Mouse (Mus musculus) neural tube, embryonic 13.5 days (tissue): ENCODE results near the gene Elk3. TPM values are rescaled to one million over a fixed set of nuclear protein-coding genes. Genes with fewer than 3 reads are reported as not detected.
A peak's percentile ranks its signal among the peaks of the same experiment; 100 is the strongest.

Experiments used
- ATAC-seq: fragments of 200-750 bp; cut with Nextera tagmentation; 2 replicates; pipeline ENCODE4 v1.8.0; 2017; ENCODE audit warnings: low read depth, mild to moderate bottlenecking, moderate TSS enrichment, moderate library complexity
- H3K27ac ChIP-seq: fragments of 300-500 bp; sonication (generic); replicated peaks from 2 replicates; pipeline ENCODE4 v1.5.1; 2015; ENCODE audit warnings: moderate library complexity, mild to moderate bottlenecking, inconsistent platforms
- H3K27me3 ChIP-seq: fragments of 300-500 bp; sonication (generic); 2 replicates; pipeline ENCODE4 v1.6.1; 2015; ENCODE audit warnings: mild to moderate bottlenecking, inconsistent platforms
- H3K36me3 ChIP-seq: fragments of 300-500 bp; sonication (generic); 2 replicates; pipeline ENCODE4 v1.6.1; 2015; ENCODE audit warnings: mild to moderate bottlenecking, inconsistent platforms
- H3K4me1 ChIP-seq: fragments of 300-500 bp; sonication (generic); replicated peaks from 2 replicates; pipeline ENCODE4 v1.6.1; 2015; ENCODE audit warnings: inconsistent platforms
- H3K4me2 ChIP-seq: fragments of 300-500 bp; sonication (generic); 2 replicates; pipeline ENCODE4 v1.6.1; 2015; ENCODE audit warnings: inconsistent platforms, mild to moderate bottlenecking, moderate library complexity
- H3K4me3 ChIP-seq: fragments of 300-500 bp; sonication (generic); 2 replicates; pipeline ENCODE4 v1.5.1; 2015; ENCODE audit warnings: mild to moderate bottlenecking, inconsistent platforms
- H3K9ac ChIP-seq: fragments of 300-500 bp; sonication (generic); 2 replicates; pipeline ENCODE4 v1.6.1; 2015; ENCODE audit warnings: moderate library complexity, mild to moderate bottlenecking, inconsistent platforms
- H3K9me3 ChIP-seq: fragments of 300-500 bp; sonication (generic); 2 replicates; pipeline ENCODE4 v1.6.1; 2016; ENCODE audit warnings: inconsistent platforms
- WGBS: fragments of 180-500 bp; shearing (Covaris S2); methylation state at CpG from one replicate; pipeline ENCODE4 v1.1.7; 2015; 5-methylcytosine and 5-hydroxymethylcytosine counted together
- polyA plus RNA-seq: library from polyadenylated mRNA; unstranded; fragments of >200 nt; fragmentation: Nextera tagmentation; extraction: Ambion mirVana; gene quantifications from 2 replicates; pipeline ENCODE4 v1.2.1, GENCODE M21; 2015

Gene Elk3
- polyA plus RNA-seq, 1 experiment from 2014 or later, result 15.1 TPM

GRCm38 (mm10) chr10:93261132-93261980, 49.6 kb downstream of the Elk3 start:
- 0 out of 2 replicates have a peak, but pooled peaks cover 4% of the 10 kb centered on the region for H3K36me3 ChIP-seq
- H3K4me1 ChIP-seq, result peaks cover 53% of the 10 kb centered on the region
- no peaks in the 10 kb centered on the region for H3K27me3 ChIP-seq
- peak overlapping the region; percentile 47 for H3K4me2 ChIP-seq
- 0 out of 2 replicates have a peak overlapping the region, but pooled peaks have one; percentile 4 for H3K4me3 ChIP-seq
- peak overlapping the region; percentile 69 for H3K27ac ChIP-seq
- peak; percentile 59 for ATAC-seq
- peak overlapping the region; percentile 38; the same call in 1 of the 2 replicates for H3K9ac ChIP-seq
- WGBS, result 29% methylated on average over 16 of the region's 16 CpGs
- H3K9me3 ChIP-seq, result no peaks in the 10 kb centered on the region

GRCm38 (mm10) chr10:93259826-93260225, 51.1 kb downstream of the Elk3 start:
- Histone ChIP-seq H3K27me3 (no peaks in the 10 kb centered on the region), H3K4me2 (no peak overlapping the region), H3K36me3 (no peaks in the 10 kb centered on the region), H3K4me3 (no peak overlapping the region), H3K27ac (no peak overlapping the region), H3K9ac (no peak overlapping the region), H3K9me3 (no peaks in the 10 kb centered on the region), H3K4me1 (peaks cover 61% of the 10 kb centered on the region)
- no peak for ATAC-seq
- WGBS, result 73% methylated on average over 5 of the region's 5 CpGs

- 0 out of 2 replicates have a peak overlapping the region, but pooled peaks have one; percentile 14 for H3K9ac ChIP-seq
- H3K27me3 ChIP-seq, result no peaks in the 10 kb centered on the region
- peaks cover 6% of the 10 kb centered on the region; the same call in 1 of the 2 replicates for H3K36me3 ChIP-seq
- no peak overlapping the region for H3K4me3 ChIP-seq
- 0 out of 2 replicates have a peak overlapping the region, but pooled peaks have one; percentile 21 for H3K4me2 ChIP-seq
- WGBS, result 17% methylated on average over 13 of the region's 13 CpGs
- peak overlapping the region; percentile 62 for H3K27ac ChIP-seq
- peak; percentile 37; the same call in 1 of the 2 replicates for ATAC-seq
- no peaks in the 10 kb centered on the region for H3K9me3 ChIP-seq
- H3K4me1 ChIP-seq, result peaks cover 45% of the 10 kb centered on the region
Measured at GRCm38 (mm10) chr10:93255294-93255693, 55.6 kb downstream of the Elk3 start.

DNA sequence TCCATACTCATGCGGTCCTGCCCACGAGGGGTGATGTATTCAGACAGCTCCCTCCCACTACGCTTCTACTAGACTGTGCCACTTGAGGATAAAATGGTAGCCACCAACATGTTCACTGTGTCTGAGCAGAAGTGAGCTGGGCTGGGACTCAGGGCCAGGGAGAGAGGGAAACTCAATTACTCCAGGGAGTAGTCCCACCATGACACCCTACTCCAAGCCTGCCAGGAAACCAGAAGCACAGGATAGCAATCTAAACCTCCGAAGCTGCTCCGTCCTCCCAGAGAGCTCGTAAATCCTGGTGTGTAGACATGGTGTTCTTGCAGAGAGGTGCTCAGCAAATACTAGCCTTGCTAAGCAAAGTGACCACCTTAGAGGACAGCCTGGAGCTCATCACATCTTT, 57.8 kb downstream of the Elk3 start:
- no peaks in the 10 kb centered on the region for H3K9me3 ChIP-seq
- H3K36me3 ChIP-seq, result peaks cover 12% of the 10 kb centered on the region
- no peak overlapping the region for H3K27ac ChIP-seq
- no peak overlapping the region for H3K4me3 ChIP-seq
- H3K4me2 ChIP-seq, result no peak overlapping the region
- peaks cover 55% of the 10 kb centered on the region for H3K4me1 ChIP-seq
- H3K27me3 ChIP-seq, result no peaks in the 10 kb centered on the region
- 81% methylated on average over 6 of the region's 6 CpGs for WGBS
- no peak overlapping the region for H3K9ac ChIP-seq
- ATAC-seq, result no peak

GRCm38 (mm10) chr10:93252661-93253060, 58.3 kb downstream of the Elk3 start:
- no peak for ATAC-seq
- Histone ChIP-seq H3K27ac (no peak overlapping the region), H3K4me3 (no peak overlapping the region), H3K36me3 (peaks cover 12% of the 10 kb centered on the region), H3K4me2 (no peak overlapping the region), H3K9ac (no peak overlapping the region), H3K4me1 (peaks cover 60% of the 10 kb centered on the region), H3K9me3 (no peaks in the 10 kb centered on the region), H3K27me3 (no peaks in the 10 kb centered on the region)
- WGBS, result 99% methylated on average over 2 of the region's 2 CpGs

DNA sequence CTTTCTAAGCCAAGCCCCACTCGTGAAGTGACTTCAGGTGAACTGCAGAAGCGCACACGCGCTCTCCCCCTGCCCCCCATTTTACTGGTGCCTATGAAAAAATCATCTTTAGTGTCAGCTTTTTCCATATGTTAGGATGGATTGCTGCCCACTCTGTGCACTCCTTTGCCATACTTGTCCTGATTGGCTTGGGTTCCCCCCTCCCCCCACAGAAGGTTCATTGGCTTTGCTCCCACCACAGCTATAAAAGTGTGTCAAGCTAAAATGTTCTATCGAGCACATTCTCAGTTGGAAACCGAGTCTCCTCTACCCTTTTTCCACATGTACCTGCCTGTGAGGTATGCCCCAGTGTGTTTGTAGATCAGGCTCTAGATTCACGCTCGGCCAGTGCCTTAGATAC, 59.5 kb downstream of the Elk3 start:
- Histone ChIP-seq H3K27ac (no peak overlapping the region), H3K9ac (no peak overlapping the region), H3K36me3 (peaks cover 12% of the 10 kb centered on the region), H3K4me1 (peaks cover 60% of the 10 kb centered on the region), H3K4me2 (no peak overlapping the region), H3K27me3 (no peaks in the 10 kb centered on the region), H3K9me3 (no peaks in the 10 kb centered on the region), H3K4me3 (no peak overlapping the region)
- no peak for ATAC-seq
- WGBS, result 88% methylated on average over 8 of the region's 8 CpGs

DNA sequence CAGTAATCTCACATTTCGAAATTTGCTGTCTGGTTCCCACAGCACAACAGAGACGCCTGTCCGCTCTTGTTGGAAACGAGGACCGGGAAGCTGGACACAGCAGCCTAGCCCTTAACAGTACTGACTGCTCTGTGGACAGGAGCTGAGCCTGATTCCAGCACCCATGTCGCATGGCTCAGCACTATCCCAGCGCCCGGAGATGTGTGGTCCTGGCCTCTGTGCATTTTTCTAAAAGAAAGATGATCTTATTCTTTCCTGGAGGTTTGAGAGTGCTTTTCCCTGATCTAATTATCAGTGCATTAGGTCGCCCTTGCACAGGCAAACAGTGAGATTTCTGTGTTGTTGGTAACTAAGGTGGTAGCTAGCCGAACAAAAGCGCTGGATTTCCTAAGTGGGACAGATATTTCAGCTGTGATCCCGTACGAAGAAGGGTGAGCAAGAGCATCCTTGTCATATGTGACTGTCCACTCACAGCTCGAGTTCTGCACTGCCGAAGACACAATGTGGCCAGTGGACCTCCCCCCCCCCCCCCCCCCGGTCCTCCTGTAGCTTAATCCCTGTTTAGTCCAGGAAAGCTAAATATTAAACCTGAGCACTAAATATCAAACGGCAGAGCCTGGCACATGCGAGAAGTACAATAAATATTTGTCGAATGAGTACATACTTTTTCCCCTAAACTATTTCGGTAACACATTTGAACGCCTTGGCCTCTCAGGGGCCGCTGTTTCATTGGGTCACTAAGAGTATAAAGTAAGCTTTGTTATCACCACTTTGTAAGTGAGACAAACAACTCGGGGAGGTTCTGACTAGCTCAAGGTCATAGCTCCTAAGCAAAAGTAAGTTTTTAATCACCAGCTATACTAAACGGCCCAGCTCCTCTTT, 60.3 kb downstream of the Elk3 start:
- 81% methylated on average over 24 of the region's 24 CpGs for WGBS
- no peaks in the 10 kb centered on the region for H3K27me3 ChIP-seq
- peak overlapping the region; percentile 24; the same call in 1 of the 2 replicates for H3K27ac ChIP-seq
- no peaks in the 10 kb centered on the region for H3K9me3 ChIP-seq
- peaks cover 17% of the 10 kb centered on the region for H3K36me3 ChIP-seq
- H3K4me1 ChIP-seq, result peaks cover 55% of the 10 kb centered on the region
- no peak overlapping the region for H3K4me3 ChIP-seq
- no peak for ATAC-seq
- H3K4me2 ChIP-seq, result no peak overlapping the region
- no peak overlapping the region for H3K9ac ChIP-seq

DNA sequence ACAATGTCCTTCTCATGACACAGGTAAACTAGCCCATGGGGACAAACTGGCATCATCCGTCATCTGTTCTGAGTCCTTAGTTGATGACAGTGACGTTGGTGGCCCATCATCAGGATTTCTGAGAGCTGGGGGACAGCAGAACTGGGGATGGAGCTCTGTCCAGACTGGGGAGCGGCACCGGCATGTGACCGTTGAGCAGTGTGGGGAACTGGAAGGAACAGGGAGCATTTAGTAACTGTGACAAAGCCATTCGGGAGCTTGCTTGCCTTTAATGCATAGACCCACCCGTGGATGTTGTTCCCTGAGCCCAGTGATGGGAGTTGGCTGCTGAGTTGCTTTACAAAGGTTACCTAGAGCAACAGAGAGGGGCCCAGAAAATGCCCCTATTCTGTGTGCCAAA, 61.0 kb downstream of the Elk3 start:
- no peak for ATAC-seq
- Histone ChIP-seq H3K27me3 (no peaks in the 10 kb centered on the region), H3K27ac (peak overlapping the region; percentile 24), H3K36me3 (peaks cover 17% of the 10 kb centered on the region), H3K4me3 (no peak overlapping the region), H3K9ac (no peak overlapping the region), H3K4me2 (no peak overlapping the region), H3K4me1 (peaks cover 48% of the 10 kb centered on the region), H3K9me3 (no peaks in the 10 kb centered on the region)
- 68% methylated on average over 7 of the region's 7 CpGs for WGBS

- no peak overlapping the region for H3K4me2 ChIP-seq
- H3K27ac ChIP-seq, result 0 out of 2 replicates have a peak overlapping the region, but pooled peaks have one; percentile 2
- H3K9ac ChIP-seq, result no peak overlapping the region
- no peak for ATAC-seq
- no peaks in the 10 kb centered on the region for H3K9me3 ChIP-seq
- H3K4me3 ChIP-seq, result no peak overlapping the region
- H3K36me3 ChIP-seq, result peaks cover 13% of the 10 kb centered on the region
- peaks cover 41% of the 10 kb centered on the region for H3K4me1 ChIP-seq
- WGBS, result 70% methylated on average over 8 of the region's 8 CpGs
- H3K27me3 ChIP-seq, result no peaks in the 10 kb centered on the region
Measured at GRCm38 (mm10) chr10:93248416-93248815, 62.5 kb downstream of the Elk3 start.

DNA sequence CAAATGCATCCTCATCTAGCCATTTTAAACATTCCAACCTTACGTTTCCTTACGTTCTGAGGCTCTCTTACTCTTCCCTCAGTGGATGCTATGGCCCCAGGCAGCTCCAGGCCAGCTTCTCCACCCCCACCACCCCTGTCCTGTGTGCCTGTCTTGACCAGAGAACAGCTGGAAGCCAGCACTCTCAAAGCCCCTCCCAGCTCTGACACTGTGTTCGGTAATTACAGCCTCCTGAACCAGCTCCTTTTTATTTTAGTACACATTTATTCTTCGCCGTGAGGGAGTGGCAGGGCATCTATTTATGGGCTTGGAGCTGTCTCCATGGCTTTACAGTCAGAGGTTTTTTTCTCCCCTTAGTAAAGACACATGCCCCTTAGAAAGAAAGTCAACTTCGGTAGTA, 63.0 kb downstream of the Elk3 start:
- no peak overlapping the region for H3K4me3 ChIP-seq
- peaks cover 11% of the 10 kb centered on the region; the same call in 1 of the 2 replicates for H3K36me3 ChIP-seq
- no peak for ATAC-seq
- H3K9ac ChIP-seq, result no peak overlapping the region
- H3K9me3 ChIP-seq, result no peaks in the 10 kb centered on the region
- 30% methylated on average over 6 of the region's 6 CpGs for WGBS
- peaks cover 41% of the 10 kb centered on the region for H3K4me1 ChIP-seq
- no peak overlapping the region for H3K27ac ChIP-seq
- no peaks in the 10 kb centered on the region for H3K27me3 ChIP-seq
- H3K4me2 ChIP-seq, result no peak overlapping the region

- 80% methylated on average over 12 of the region's 12 CpGs for WGBS
- Histone ChIP-seq H3K4me1 (peaks cover 41% of the 10 kb centered on the region), H3K9ac (no peak overlapping the region), H3K27me3 (no peaks in the 10 kb centered on the region), H3K9me3 (no peaks in the 10 kb centered on the region), H3K4me2 (no peak overlapping the region), H3K36me3 (peaks cover 11% of the 10 kb centered on the region; the same call in 1 of the 2 replicates), H3K4me3 (no peak overlapping the region), H3K27ac (no peak overlapping the region)
- ATAC-seq, result no peak
Measured at GRCm38 (mm10) chr10:93247422-93247821, 63.5 kb downstream of the Elk3 start.
